Mouse (Mus musculus) gastrocnemius, adult 18-20 months (tissue): ENCODE measurements around the gene Scn3b. TPM values are rescaled to one million over a fixed set of nuclear protein-coding genes. Genes with fewer than 3 reads are reported as not detected.
A peak's percentile ranks its signal among the peaks of the same experiment; 100 is the strongest.

Experiments used
- DNase-seq: peaks from one replicate; pipeline ENCODE4 v3.0.0; 2021; ENCODE audit warnings: low spot score
- long read RNA-seq, 2 experiments: library from polyadenylated mRNA; stranded (forward); transcript quantifications; one replicate each; pipeline ENCODE4 v2.0.0; 2021
- total RNA-seq, 2 experiments: library from RNA; stranded (reverse); gene quantifications; 2 replicates each; pipeline ENCODE4 v1.2.3; 2021

Gene Scn3b
- 1 to 10 TPM; 1.1 to 2.3 TPM for total RNA-seq
- long read RNA-seq, experiment 1, partial matches to known transcripts = 0 of 1 reads
- long read RNA-seq, experiment 1, other reads (novel, unspliced or antisense) = 1 of 1 reads
- long read RNA-seq, experiment 2, full-length matches to known transcripts = 1 of 1 reads
- long read RNA-seq, experiment 2, partial matches to known transcripts = 0 of 1 reads
- long read RNA-seq, experiment 2, other reads (novel, unspliced or antisense) = 0 of 1 reads

DNA sequence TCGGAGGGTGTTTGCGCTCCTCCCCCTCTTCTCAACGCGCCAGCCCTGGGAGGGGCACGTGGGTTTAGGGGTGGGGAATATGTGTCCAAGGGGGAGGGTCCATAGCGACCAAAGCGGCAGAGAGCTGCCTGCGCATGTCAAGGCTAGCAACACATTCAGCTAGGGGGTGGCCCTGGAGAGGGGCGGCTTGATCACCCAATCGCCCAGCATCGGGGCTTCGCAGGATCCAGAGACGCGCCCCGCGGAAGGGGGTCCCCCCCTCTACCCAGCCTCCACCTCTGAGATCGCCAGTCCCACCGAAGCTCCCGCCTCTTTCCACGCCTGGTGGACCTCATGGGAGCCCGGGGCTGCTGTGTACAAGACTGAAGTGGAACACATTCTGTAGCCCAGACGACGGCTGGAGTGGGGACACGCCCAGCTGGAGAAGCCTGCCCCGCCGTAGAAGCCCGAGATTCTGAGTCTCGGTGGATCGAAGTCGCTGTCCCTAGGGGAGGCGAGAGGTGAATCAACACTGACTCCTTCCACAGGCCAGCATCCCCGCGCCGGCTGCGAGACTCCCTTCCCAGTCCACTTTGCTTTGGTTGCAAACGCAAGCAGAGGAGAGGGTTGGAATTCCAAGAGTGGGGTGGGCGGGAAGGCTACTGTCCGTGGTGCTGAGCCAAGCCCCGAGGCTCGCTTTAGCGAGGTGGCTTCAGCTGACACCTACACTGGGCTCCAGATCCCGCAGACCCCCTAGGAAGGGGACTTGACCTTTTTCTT, at the start of gene Scn3b:
Scn3b (plus strand) TSS at position 115 of the 759 bp plus-strand sequence.
- peak; percentile 60 for DNase-seq

GRCm38 (mm10) chr9:40224289-40224688, 44.7 kb upstream of the Scn3b start:
- no peak for DNase-seq

GRCm38 (mm10) chr9:40227874-40228789, 40.9 kb upstream of the Scn3b start:
- peak; percentile 59 for DNase-seq

DNA sequence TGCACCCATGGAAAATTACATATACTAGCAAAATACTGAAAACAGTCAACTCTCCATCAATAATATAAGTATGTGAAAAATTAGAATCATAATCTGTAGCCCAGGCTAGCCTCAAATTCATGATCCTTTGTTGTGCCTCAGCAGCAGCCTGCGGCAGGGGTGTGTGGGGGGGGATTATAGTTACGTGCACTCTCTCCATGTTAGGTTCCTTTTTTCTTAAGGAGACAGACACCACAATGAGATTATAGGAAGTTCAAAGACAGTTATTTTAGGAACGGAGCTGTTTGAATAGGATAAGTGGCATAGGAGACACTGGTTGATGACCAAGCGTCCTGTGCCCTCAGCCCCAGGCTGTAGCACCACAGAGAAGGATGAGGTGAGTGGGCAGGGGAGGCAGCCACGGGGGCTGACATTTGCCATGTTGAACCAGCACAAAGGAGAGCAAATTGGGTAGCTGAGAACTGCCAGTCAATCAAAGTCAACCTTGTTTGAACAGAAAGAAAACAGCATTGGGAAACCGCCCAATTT, 40.1 kb upstream of the Scn3b start:
- no peak for DNase-seq

GRCm38 (mm10) chr9:40229479-40229878, 39.5 kb upstream of the Scn3b start:
- DNase-seq = no peak

- DNase-seq = no peak
Measured at GRCm38 (mm10) chr9:40231019-40231418, 38.0 kb upstream of the Scn3b start.

- DNase-seq = no peak
Measured at GRCm38 (mm10) chr9:40234233-40235072, 34.6 kb upstream of the Scn3b start.

GRCm38 (mm10) chr9:40235220-40235619, 33.8 kb upstream of the Scn3b start:
- DNase-seq = no peak

DNA sequence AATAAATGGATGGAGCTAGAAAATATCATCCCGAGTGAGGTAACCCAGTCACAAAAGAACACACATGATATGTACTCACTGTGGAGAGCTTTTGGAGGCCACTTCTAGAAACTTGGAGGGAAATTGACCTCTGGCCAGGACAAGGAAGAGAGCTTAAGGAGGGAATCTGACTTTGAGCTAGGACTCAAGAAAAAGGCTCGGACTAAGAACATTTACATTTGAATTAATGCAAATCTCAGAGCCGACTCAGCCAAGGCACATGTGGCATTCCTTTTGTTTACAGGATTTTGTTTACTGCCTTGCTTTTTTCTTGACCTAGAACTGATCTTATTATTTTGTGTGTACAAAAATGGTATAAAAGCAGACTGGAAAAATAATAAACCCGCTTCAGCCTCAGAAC, 29.3 kb upstream of the Scn3b start:
- no peak for DNase-seq

- DNase-seq = no peak
Measured at GRCm38 (mm10) chr9:40240311-40240710, 28.7 kb upstream of the Scn3b start.

- DNase-seq = peak; percentile 24
Measured at GRCm38 (mm10) chr9:40241223-40241801, 27.7 kb upstream of the Scn3b start.

DNA sequence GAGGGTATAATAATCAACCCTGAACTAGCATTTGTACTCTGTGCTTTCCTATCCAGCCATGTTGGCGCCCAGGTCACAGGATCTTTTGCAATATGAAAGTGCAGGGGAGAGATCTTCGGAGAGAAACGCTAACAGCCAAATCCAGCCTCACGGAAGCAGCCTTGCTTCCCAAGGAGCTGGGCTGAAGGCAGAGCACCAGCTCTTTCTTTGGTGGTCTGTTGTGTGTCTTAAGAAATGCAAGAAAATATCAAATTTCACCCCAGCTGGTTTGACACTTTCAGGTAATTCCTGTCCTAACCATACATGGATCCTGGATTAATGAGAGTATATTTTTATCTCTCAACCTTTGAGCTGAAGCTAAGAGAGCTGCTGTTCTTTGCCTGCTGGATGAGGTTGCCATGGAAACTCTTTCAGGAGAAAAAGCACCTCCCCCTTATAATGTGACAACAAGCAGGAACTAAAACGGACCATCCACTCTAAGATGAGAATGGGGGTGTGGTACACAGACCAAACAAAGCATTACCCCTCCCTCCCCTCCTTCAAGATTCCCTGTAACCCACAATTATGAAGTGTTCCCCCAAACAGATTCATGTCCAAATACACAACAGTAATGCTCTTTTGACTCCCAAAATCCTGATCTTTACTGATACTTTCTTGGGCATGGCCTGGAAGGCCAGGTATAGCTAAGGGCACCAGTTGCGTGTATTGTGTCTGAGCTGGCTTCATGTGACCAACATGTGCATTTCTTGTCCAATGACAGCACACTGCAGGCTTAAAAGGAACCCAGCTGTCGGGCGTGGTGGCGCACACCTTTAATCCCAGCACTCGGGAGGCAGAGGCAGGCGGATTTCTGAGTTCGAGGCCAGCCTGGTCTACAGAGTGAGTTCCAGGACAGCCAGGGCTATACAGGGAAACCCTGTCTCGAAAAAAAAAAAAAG, 26.8 kb upstream of the Scn3b start:
- DNase-seq = no peak

DNA sequence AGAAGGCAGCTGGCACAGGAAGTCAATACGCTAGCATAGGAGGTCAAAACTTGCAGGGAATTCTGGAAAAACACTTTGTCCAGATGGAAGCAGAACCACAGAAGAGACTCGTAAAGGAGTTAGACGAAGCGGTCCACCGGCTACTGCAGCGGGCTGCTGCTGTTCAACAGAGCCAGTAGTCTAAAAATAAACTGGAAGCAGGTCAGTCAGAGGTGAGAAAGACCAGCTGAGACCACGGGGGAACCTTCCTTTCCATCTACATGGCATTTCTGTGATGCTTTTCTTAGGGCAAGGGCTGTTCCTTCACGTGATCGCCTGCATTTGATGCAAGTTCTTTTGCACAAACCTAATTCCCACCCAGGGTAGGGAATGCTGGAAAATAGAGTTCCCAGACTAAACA, 23.6 kb upstream of the Scn3b start:
- no peak for DNase-seq

DNA sequence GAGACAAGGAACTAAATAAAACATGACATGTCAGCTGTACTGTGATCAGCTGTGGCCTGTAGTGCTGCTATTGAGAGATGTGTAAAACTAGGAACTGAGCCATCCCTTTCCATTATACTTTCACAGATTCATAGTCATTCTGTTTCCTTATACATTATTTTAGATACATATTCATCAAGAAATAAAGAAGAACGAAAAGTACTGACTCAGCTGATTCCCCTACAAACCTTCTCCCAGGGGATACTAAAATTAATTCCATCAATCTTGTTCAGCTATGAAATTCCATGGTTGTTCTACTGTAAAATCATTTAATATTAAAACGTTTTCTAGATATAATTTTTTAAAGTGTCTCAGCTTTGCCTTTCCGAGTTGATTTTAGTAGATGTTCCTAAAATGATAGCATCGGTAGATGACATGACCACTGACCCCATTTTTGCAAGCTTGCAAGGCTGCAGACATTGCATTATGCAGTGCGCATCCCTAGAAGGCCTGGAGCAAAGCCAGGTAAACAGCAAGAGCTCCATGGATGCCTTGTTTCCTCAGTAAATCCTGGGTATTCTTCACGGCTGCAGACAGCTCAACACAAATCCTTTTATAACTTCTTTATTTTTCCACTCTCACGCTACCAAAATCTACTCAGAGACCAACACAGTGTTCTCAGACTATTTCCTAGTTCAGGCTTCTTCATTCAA, 22.9 kb upstream of the Scn3b start:
- no peak for DNase-seq

DNA sequence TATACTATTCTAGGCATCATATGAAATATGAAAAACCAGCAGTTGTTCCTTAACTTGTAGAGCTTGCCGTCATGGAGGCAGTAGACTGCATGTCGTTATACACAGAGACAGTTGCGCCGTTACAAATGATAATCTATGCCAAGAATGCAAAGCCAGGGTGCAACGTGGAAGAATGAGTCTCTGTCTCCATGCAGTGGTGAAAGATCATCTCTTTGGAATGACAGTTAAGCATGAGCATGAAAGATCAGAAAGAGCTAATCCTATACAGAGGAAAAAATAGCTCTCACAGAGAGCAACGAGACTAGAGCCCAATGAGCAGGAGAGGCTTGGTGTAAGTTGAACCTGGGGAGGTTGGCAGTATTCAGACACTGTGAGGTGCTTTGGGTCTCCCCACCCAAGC, 22.3 kb upstream of the Scn3b start:
- DNase-seq = no peak

DNA sequence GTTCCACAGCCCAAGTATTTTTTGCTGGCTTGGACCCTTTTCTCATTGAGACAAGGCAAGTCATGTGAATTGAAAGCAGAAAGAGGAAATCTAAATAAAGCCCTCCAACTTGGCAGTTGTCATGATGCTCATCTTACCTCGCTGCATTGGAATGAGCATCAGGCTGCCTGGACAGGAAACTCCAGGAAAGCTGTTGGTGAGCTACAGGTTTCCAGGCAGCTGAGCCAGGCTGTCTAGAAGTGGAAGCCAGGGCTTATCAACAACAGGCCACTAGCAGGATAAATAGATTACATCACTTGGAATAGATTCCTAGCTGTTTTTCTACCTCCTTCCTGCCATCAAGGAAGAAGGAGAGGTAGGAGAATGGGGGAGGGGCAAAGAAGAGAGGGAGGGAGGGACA, 19.9 kb upstream of the Scn3b start:
- DNase-seq = no peak

DNA sequence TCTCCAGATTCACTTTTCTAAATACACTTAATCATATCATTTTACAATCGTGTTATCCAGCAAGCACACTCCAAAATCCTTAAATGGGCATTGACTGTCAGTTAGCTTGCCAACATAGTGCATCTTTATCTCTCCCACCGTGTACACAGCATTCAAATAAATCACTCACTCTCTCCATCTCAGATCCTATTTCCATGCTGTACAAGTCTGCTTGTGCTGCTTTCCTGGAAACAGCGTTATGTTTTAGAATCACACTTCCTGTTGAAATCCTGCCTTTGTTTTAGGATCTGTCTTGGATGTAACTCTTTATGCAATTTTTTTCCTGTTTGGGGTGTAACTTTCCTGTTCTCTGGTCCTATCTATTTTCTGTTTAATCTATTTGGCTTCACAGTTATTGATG, 16.6 kb upstream of the Scn3b start:
- DNase-seq = no peak

- no peak for DNase-seq
Measured at GRCm38 (mm10) chr9:40263874-40264273, 5.1 kb upstream of the Scn3b start.
